Mouse (Mus musculus) lung, embryonic 16.5 days (tissue): Measurements from ENCODE around the gene Ret. TPM values are rescaled to one million over a fixed set of nuclear protein-coding genes. Genes with fewer than 3 reads are reported as not detected.

ENCODE experiments used
- ATAC-seq: fragments of 200-750 bp; cut with Nextera tagmentation; 2 replicates; pipeline ENCODE4 v1.8.0; 2017; ENCODE audit warnings: low read depth, mild to moderate bottlenecking, moderate library complexity
- H3K27ac ChIP-seq: fragments of 300-500 bp; sonication (generic); 2 replicates; pipeline ENCODE4 v1.5.1; 2014; ENCODE audit warnings: mild to moderate bottlenecking, control low read depth, low read length
- H3K27me3 ChIP-seq: fragments of 300-500 bp; sonication (generic); 2 replicates; pipeline ENCODE4 v1.6.1; 2014; ENCODE audit warnings: low read depth, low read length, mixed read lengths; ENCODE audit not compliant: control insufficient read depth, insufficient read depth
- H3K36me3 ChIP-seq: fragments of 300-500 bp; sonication (generic); 2 replicates; pipeline ENCODE4 v1.6.1; 2014; ENCODE audit warnings: low read length; ENCODE audit not compliant: control insufficient read depth, insufficient read depth
- H3K4me1 ChIP-seq: fragments of 300-500 bp; sonication (generic); replicated peaks from 2 replicates; pipeline ENCODE4 v1.6.1; 2014; ENCODE audit warnings: low read length, mixed read lengths; ENCODE audit not compliant: control insufficient read depth, insufficient read depth
- H3K4me2 ChIP-seq: fragments of 300-500 bp; sonication (generic); 2 replicates; pipeline ENCODE4 v1.6.1; 2014; ENCODE audit warnings: low read depth, low read length, control low read depth
- H3K4me3 ChIP-seq: fragments of 300-500 bp; sonication (generic); 2 replicates; pipeline ENCODE4 v1.5.1; 2014; ENCODE audit warnings: mild to moderate bottlenecking, low read length, control low read depth
- H3K9ac ChIP-seq: fragments of 300-500 bp; sonication (generic); 2 replicates; pipeline ENCODE4 v1.6.1; 2014; ENCODE audit warnings: low read length, control low read depth
- H3K9me3 ChIP-seq: fragments of 300-500 bp; sonication (generic); 2 replicates; pipeline ENCODE4 v1.6.1; 2016; ENCODE audit warnings: low read length; ENCODE audit not compliant: control insufficient read depth
- WGBS: fragments of 180-500 bp; shearing (Covaris S2); extraction: QIAGEN DNeasy Blood & Tissue Kit; methylation state at CpG from one replicate; pipeline ENCODE4 v1.1.7; 2014; 5-methylcytosine and 5-hydroxymethylcytosine counted together
- polyA plus RNA-seq: library from polyadenylated mRNA; unstranded; fragments of >200 nt; fragmentation: Nextera tagmentation; extraction: Ambion mirVana; gene quantifications from 2 replicates; pipeline ENCODE4 v1.2.1, GENCODE M21; 2015

Ret gene
- polyA plus RNA-seq, 1 experiment from 2014 or later: 1.6 TPM

GRCm38 (mm10) chr6:118138731-118139709 is 58.5 kb downstream of the Ret start, which contains the start of gene Csgalnact2:
Csgalnact2 (minus strand) TSS chr6:118139140.
- H3K27me3 ChIP-seq: no peaks in the 10 kb centered on the region
- 5% methylated on average over 64 of the region's 66 CpGs for WGBS
- peak within 1 kb of the TSS; percentile 58 for H3K4me2 ChIP-seq
- ATAC-seq: peak; percentile 100
- H3K4me1 ChIP-seq: 0 out of 2 replicates have a peak, but pooled peaks cover 2% of the 10 kb centered on the region
- H3K4me3 ChIP-seq: peak within 1 kb of the TSS; percentile 87
- peak within 1 kb of the TSS; percentile 76 for H3K27ac ChIP-seq
- H3K9ac ChIP-seq: peak within 1 kb of the TSS; percentile 83
- no peaks in the 10 kb centered on the region for H3K36me3 ChIP-seq
- no peaks in the 10 kb centered on the region for H3K9me3 ChIP-seq

- H3K4me2 ChIP-seq: no peak overlapping the region
- H3K9ac ChIP-seq: no peak overlapping the region
- 75% methylated on average over 2 of the region's 2 CpGs for WGBS
- no peak for ATAC-seq
- H3K27ac ChIP-seq: no peak overlapping the region
- H3K36me3 ChIP-seq: no peaks in the 10 kb centered on the region
- H3K4me1 ChIP-seq: 0 out of 2 replicates have a peak, but pooled peaks cover 2% of the 10 kb centered on the region
- no peaks in the 10 kb centered on the region for H3K27me3 ChIP-seq
- H3K4me3 ChIP-seq: no peak overlapping the region
- no peaks in the 10 kb centered on the region for H3K9me3 ChIP-seq
These were observed 60.4 kb downstream of the Ret start for GRCm38 (mm10) chr6:118137148-118137547.

GRCm38 (mm10) chr6:118134461-118134860 is 63.1 kb downstream of the Ret start:
- H3K4me2 ChIP-seq: no peak overlapping the region
- no peaks in the 10 kb centered on the region for H3K27me3 ChIP-seq
- H3K4me1 ChIP-seq: 0 out of 2 replicates have a peak, but pooled peaks cover 2% of the 10 kb centered on the region
- no peak overlapping the region for H3K9ac ChIP-seq
- no peaks in the 10 kb centered on the region for H3K36me3 ChIP-seq
- 74% methylated on average over 1 of the region's 1 CpGs for WGBS
- no peak overlapping the region for H3K27ac ChIP-seq
- no peak for ATAC-seq
- H3K4me3 ChIP-seq: no peak overlapping the region
- H3K9me3 ChIP-seq: no peaks in the 10 kb centered on the region

GRCm38 (mm10) chr6:118130022-118130421 is 67.5 kb downstream of the Ret start:
- 0 out of 2 replicates have a peak, but pooled peaks cover 2% of the 10 kb centered on the region for H3K36me3 ChIP-seq
- H3K4me3 ChIP-seq: no peak overlapping the region
- no peaks in the 10 kb centered on the region for H3K9me3 ChIP-seq
- no peaks in the 10 kb centered on the region for H3K27me3 ChIP-seq
- no peak overlapping the region for H3K27ac ChIP-seq
- no peak overlapping the region for H3K9ac ChIP-seq
- WGBS: 68% methylated on average over 2 of the region's 2 CpGs
- no peak for ATAC-seq
- no peak overlapping the region for H3K4me2 ChIP-seq
- peaks cover 11% of the 10 kb centered on the region for H3K4me1 ChIP-seq

DNA sequence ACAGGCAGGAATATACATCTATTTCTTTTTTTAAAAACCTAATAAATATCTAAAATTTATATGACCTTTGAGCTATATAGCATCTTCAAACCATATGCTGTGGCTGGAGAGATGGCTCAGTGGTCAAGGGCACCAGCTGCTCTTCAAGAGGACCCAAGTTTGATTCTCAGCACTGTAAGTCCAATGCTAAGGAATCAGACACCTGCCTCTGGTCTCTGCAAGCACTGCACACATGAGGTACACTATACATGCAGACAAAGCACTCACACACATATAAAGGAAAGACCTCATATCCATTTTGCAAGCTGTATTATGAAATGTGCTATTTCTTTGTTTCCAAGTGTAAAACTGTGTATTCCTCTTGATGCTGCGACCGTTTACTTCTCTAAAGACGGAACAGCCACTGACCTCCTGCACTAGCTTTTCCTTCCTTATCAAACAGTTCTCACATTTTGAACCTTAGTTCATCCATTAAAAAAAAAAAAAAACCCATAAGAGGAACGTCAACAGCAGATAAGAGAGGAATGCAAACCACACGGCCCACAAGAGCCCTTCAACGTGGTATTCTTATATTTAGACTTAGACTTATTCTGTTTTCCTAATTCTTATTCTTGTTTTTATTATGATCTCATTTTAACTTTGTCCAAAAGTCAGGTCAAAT is 69.6 kb downstream of the Ret start:
- peaks cover 11% of the 10 kb centered on the region for H3K4me1 ChIP-seq
- 0 out of 2 replicates have a peak, but pooled peaks cover 2% of the 10 kb centered on the region for H3K36me3 ChIP-seq
- no peak overlapping the region for H3K9ac ChIP-seq
- 22% methylated on average over 6 of the region's 6 CpGs for WGBS
- H3K27me3 ChIP-seq: no peaks in the 10 kb centered on the region
- no peak overlapping the region for H3K4me3 ChIP-seq
- H3K27ac ChIP-seq: peak overlapping the region; percentile 69
- no peaks in the 10 kb centered on the region for H3K9me3 ChIP-seq
- no peak overlapping the region for H3K4me2 ChIP-seq
- ATAC-seq: peak; percentile 57

- Histone ChIP-seq H3K27me3 (no peaks in the 10 kb centered on the region), H3K4me2 (no peak overlapping the region), H3K9ac (no peak overlapping the region), H3K9me3 (no peaks in the 10 kb centered on the region), H3K36me3 (peaks cover 5% of the 10 kb centered on the region), H3K4me1 (peaks cover 11% of the 10 kb centered on the region), H3K4me3 (no peak overlapping the region), H3K27ac (peak overlapping the region; percentile 64)
- ATAC-seq: no peak
- WGBS: 62% methylated on average over 7 of the region's 7 CpGs
These were observed 70.3 kb downstream of the Ret start for GRCm38 (mm10) chr6:118127198-118127597.

DNA sequence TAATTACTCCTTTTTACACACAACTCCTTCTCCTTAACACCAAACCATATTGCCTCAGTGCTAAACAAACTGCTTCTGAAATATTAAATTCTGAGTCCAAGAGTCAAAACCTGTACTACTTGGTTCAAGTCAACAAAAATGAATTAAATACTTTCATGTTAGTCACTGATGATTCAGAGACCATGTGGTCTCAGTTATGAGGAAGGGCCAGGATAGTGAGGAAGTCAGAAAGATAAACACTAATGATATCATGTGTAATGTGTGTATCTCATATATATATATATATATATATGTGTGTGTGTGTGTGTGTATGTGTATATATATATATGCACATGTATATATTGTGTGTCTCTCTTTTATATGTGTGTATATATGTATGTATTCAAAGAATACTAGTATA is 70.9 kb downstream of the Ret start:
- Histone ChIP-seq H3K27me3 (no peaks in the 10 kb centered on the region), H3K4me1 (peaks cover 11% of the 10 kb centered on the region), H3K9ac (no peak overlapping the region), H3K4me2 (no peak overlapping the region), H3K9me3 (no peaks in the 10 kb centered on the region), H3K36me3 (peaks cover 9% of the 10 kb centered on the region), H3K27ac (no peak overlapping the region), H3K4me3 (no peak overlapping the region)
- ATAC-seq: no peak

DNA sequence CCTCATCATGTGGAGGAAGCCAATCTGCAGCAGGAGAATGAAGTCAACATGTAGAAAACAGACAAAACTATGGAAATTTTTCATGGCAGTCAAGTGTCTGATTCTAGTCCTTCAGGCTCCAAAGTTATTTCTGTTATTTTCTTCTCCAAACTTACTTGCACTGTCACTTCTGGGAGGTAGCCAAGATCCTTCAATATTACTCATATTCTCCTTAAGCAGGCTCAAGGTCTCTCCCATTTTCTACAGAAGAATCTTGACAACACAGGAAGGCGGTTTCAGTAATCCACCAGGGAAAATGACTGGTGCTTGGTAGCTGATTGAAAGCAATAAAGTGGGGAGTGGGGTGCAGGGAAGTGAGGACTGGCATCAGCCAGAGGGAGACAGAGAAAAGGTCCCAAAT is 74.8 kb downstream of the Ret start:
- no peak for ATAC-seq
- H3K9ac ChIP-seq: no peak overlapping the region
- no peaks in the 10 kb centered on the region for H3K27me3 ChIP-seq
- no peak overlapping the region for H3K27ac ChIP-seq
- H3K9me3 ChIP-seq: no peaks in the 10 kb centered on the region
- 80% methylated on average over 1 of the region's 1 CpGs for WGBS
- no peak overlapping the region for H3K4me2 ChIP-seq
- no peak overlapping the region for H3K4me3 ChIP-seq
- peaks cover 9% of the 10 kb centered on the region for H3K36me3 ChIP-seq
- peaks cover 4% of the 10 kb centered on the region; the same call in 1 of the 2 replicates for H3K4me1 ChIP-seq

DNA sequence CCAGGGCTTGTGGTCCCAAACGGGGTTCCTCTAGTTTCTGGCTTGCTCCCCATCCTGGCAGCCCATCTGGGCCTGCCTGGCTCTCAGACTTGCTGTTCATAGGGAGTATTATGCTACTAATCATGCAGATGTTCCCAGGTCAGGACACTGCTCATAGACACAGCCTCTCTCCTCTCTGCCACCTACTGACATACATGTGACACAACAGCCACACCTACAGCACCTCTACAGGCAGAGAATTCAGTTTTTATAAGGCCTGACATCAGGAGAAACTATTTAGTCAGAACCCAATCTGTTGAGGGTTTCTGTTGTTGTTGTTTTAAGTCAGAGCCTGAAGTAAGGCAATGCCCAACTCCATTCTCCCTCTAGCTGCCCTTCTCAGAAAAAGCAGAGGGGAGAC is 85.7 kb downstream of the Ret start:
- no peaks in the 10 kb centered on the region for H3K9me3 ChIP-seq
- 50% methylated on average over 1 of the region's 1 CpGs for WGBS
- H3K4me1 ChIP-seq: no peaks in the 10 kb centered on the region
- H3K4me2 ChIP-seq: no peak overlapping the region
- ATAC-seq: no peak
- no peak overlapping the region for H3K9ac ChIP-seq
- no peak overlapping the region for H3K4me3 ChIP-seq
- no peak overlapping the region for H3K27ac ChIP-seq
- peaks cover 5% of the 10 kb centered on the region; the same call in 1 of the 2 replicates for H3K36me3 ChIP-seq
- no peaks in the 10 kb centered on the region for H3K27me3 ChIP-seq
